Mouse (Mus musculus) heart, adult 9 months (tissue): ENCODE data around the gene Bmf.
A peak's percentile ranks its signal among the peaks of the same experiment; 100 is the strongest.

ENCODE experiments used
- DNase-seq, 2 experiments: peaks; one replicate each; pipeline ENCODE4 v3.0.0; 2022; ENCODE audit warnings: low spot score in 2 of 2

Gene Bmf

GRCm38 (mm10) chr2:118480886-118481285, 68.6 kb downstream of the Bmf start:
- no peak for DNase-seq

- DNase-seq = peak; percentile 91
Measured at GRCm38 (mm10) chr2:118479550-118479909, 70.0 kb downstream of the Bmf start, which contains the start of gene Srp14. Gene Srp14 (minus strand): TSS chr2:118479711.

DNA sequence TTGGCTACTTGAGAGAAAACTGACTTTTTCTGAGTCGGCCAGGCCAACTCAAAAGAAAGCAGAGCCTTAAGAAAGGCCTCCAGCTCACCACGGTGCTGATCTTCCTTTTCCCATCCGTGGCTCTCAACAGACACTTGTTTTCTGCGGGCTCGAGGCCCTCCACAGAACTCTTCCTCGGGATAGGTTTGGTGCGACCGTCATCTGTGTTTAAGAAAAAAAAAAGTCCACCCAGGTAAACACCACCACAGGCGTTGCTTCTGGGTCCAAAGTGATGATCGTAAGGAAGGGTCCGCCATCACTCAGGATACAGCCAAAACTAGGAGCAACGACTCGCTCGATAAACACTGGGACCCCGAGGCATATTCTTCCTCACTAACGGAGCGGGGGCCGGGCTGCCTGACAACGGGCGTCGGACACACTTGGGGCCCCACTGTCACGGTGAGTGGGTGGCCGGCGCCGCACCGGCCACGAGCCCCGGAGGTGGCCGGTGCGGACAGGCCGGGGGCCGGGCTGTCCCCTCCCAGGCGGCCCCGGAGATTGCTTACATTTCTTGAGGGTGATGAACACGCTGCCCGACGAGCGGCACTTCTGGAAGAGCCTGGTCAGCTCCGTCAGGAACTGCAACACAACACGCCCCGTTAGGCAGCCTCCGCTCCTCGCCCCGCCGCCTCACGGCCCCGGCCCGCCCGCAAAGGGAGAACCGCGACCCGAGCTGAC, 70.5 kb downstream of the Bmf start:
- no peak for DNase-seq
